Mouse (Mus musculus) cerebellum, adult 9-10 months (tissue): ENCODE results near the gene AC109138.7.

Source experiments
- DNase-seq: peaks from one replicate; pipeline ENCODE4 v3.0.0; 2022

The AC109138.7 gene

GRCm38 (mm10) chr19:4214071-4214770 is at the start of gene AC109138.7, which contains the start of gene Clcf1:
TSS of gene AC109138.7 (plus strand) at chr19:4214357.
TSS of gene Clcf1 (plus strand) at chr19:4214238.
- DNase-seq, result no peak

GRCm38 (mm10) chr19:4164721-4165120 is 49.4 kb upstream of the AC109138.7 start:
- DNase-seq, result peak; percentile 55

- DNase-seq, result peak; percentile 36
These were observed 47.3 kb upstream of the AC109138.7 start for GRCm38 (mm10) chr19:4166678-4167476.

GRCm38 (mm10) chr19:4169378-4169784 is 44.8 kb upstream of the AC109138.7 start:
- DNase-seq, result peak; percentile 99

GRCm38 (mm10) chr19:4169810-4170209 is 44.3 kb upstream of the AC109138.7 start:
- peak; percentile 71 for DNase-seq

GRCm38 (mm10) chr19:4170723-4171392 is 43.3 kb upstream of the AC109138.7 start:
- DNase-seq, result peak; percentile 44

- DNase-seq, result peak; percentile 43
These were observed 42.5 kb upstream of the AC109138.7 start for GRCm38 (mm10) chr19:4171393-4172290.

- no peak for DNase-seq
These were observed 41.2 kb upstream of the AC109138.7 start for GRCm38 (mm10) chr19:4172925-4173324.

- peak; percentile 36 for DNase-seq
These were observed 38.7 kb upstream of the AC109138.7 start, which contains the start of gene Carns1 for GRCm38 (mm10) chr19:4175368-4175947. TSS of gene Carns1 (minus strand) at chr19:4175479.

- no peak for DNase-seq
These were observed 33.7 kb upstream of the AC109138.7 start for GRCm38 (mm10) chr19:4180411-4180810.

GRCm38 (mm10) chr19:4181892-4182291 is 32.3 kb upstream of the AC109138.7 start:
- DNase-seq, result no peak

GRCm38 (mm10) chr19:4183689-4184088 is 30.5 kb upstream of the AC109138.7 start:
- DNase-seq, result no peak

- DNase-seq, result no peak
These were observed 28.9 kb upstream of the AC109138.7 start for GRCm38 (mm10) chr19:4184976-4185975.

GRCm38 (mm10) chr19:4187303-4187702 is 26.9 kb upstream of the AC109138.7 start:
- DNase-seq, result no peak

- DNase-seq, result no peak
These were observed 25.0 kb upstream of the AC109138.7 start for GRCm38 (mm10) chr19:4189051-4189620.

- DNase-seq, result peak; percentile 61
These were observed 23.3 kb upstream of the AC109138.7 start, which contains the start of gene Tbc1d10c for GRCm38 (mm10) chr19:4190831-4191334. TSS of gene Tbc1d10c (minus strand) at chr19:4191284.

- peak; percentile 90 for DNase-seq
These were observed 22.5 kb upstream of the AC109138.7 start, which contains the start of gene Ppp1ca for GRCm38 (mm10) chr19:4191528-4192250. TSS of gene Ppp1ca (plus strand) at chr19:4192065.

GRCm38 (mm10) chr19:4192251-4192985 is 21.7 kb upstream of the AC109138.7 start:
- peak; percentile 53 for DNase-seq
